Mouse (Mus musculus) thymus, postnatal 4 days (tissue): Measurements from ENCODE around the gene Dnm3.
"Not testable (repeated sequence)": the region's sequence is repeated elsewhere in the genome, so short reads cannot be mapped to it uniquely, and the experiment has no call there.

Experiments
- DNase-seq: peaks from one replicate; pipeline ENCODE4 v3.0.0; 2021

The Dnm3 gene

DNA sequence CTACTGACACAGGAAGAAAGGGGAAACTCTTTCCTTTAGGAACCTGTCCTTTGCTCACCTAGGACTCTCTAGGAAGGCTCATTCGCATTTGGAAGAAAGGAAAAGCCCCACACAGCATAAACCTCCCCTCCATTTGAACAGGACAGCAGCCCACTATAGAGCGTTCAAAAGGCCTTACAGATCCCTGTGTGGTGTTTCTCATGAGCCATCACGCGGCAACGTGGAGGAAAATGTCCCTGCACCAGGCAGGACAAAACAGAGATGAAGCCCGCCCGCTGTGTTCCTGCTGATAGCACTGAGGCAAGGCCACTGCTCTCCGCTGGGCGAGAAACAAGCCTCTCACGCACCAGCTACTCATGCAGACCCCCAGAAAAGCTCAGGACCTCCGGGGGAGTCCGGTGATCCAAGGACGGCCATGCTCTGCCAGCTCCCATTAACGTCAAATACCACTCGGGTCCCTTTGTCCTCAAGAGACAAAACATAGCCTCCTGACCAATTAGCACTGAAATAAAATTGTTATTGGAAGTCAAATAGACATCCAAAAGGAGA is 51.8 kb downstream of the Dnm3 start:
- DNase-seq, result no peak

DNA sequence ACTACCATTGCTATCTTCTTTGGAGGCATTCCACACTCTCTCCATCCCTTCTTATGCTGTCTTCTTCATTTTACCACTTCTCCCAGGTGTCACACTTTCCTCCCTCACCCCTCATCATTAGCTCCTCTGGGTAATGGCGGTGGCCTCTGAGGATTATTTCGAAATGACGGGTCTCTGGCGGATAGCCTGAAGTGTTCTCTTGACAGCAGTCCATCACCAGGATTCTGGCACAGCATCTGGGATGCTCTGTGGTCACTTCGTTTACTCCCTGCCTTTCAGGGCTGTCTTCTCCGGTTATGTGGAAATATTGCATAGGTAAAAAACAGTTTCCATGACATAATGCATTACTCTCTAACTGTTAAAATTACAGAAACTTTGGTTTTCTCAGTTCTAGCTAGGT is 55.0 kb downstream of the Dnm3 start:
- DNase-seq, result no peak

DNA sequence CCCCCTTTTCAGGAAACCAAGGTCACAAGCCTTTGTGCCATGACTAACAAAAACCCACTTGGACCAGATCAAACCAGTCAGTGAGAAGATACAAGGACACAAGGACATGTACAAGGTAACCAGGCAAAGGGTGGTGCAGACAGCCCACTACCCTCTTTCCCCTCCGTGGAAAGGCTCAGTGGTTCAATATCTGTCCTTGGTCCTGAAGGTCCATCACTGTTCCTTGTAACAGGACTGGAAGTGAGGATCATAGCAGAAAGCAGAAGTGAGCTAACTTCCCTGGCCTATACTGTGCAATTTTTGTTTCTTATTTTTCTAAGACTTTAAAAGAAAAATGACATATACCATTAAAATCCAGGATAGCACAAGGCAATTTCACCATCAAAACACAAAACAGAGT is 64.0 kb downstream of the Dnm3 start:
- DNase-seq, result no peak

GRCm38 (mm10) chr1:162412787-162413429 is 64.9 kb downstream of the Dnm3 start:
- no peak for DNase-seq

GRCm38 (mm10) chr1:162410207-162410965 is 67.4 kb downstream of the Dnm3 start:
- no peak for DNase-seq

GRCm38 (mm10) chr1:162394549-162394948 is 83.3 kb downstream of the Dnm3 start:
- no peak for DNase-seq

- DNase-seq, result no peak
These were observed 89.2 kb downstream of the Dnm3 start for GRCm38 (mm10) chr1:162388442-162389165.

DNA sequence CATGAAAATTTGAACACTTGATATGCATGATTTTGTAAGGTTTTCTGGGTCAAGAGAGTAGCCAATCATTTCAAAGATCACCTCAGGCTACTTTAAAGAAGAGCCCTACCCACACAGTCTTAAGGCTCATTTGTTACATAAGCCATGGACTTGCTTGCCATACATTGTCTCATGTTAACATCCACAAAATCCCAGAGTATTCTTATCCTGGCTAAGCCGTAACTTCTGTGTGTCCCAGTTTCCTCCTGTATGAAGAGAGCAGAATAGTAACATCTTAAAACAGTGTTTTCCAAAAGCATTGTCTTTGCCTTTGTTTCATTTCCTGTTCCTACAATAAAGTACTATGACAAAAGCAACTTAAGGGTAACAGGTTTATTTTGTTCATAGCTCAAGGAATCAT is 104.8 kb downstream of the Dnm3 start:
- DNase-seq, result not testable (repeated sequence)

DNA sequence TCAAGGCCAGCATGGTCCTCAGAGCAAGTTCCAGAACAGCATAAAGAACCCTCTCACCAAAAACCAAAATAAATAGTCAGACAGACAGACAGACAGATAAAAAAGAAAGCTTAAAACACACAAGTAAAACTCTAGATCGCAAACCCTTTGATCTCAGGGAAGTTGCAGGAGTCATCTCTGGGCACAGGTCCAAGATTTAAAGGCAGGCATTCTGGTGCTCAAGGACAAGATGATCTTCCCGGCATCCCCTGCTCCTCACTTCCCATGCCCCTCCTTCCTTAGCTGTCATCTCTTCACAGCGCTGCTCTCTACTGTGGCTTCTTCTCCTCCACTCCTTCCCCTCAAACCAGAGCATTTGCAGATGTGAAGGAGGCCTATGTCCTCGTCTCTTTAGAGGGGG is 108.1 kb downstream of the Dnm3 start:
- DNase-seq, result no peak

GRCm38 (mm10) chr1:162361978-162362377 is 115.9 kb downstream of the Dnm3 start:
- DNase-seq, result no peak

DNA sequence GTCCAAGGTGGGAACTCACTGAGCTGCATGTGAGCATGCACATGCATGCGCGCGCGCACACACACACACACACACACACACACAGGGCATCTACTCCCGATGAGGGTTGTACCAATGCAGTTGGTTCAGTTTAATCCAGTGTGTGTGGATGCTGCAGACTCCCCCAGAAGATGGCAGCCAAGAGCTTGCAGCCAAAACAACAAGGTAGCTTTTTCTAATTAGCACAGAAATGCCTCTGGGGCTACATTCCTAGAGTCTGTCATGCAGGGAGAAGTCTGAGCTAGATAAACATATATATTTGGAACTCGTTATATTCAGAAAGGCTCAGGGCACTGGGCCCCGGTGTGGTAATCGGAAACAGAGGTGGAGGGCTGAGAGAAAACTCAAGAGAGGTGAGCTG is 118.6 kb downstream of the Dnm3 start:
- DNase-seq, result peak; percentile 37

- DNase-seq, result peak; percentile 17
These were observed 119.8 kb downstream of the Dnm3 start for GRCm38 (mm10) chr1:162358036-162358435.

GRCm38 (mm10) chr1:162356481-162356880 is 121.4 kb downstream of the Dnm3 start:
- DNase-seq, result no peak

- no peak for DNase-seq
These were observed 123.1 kb downstream of the Dnm3 start for GRCm38 (mm10) chr1:162354780-162355179.

DNA sequence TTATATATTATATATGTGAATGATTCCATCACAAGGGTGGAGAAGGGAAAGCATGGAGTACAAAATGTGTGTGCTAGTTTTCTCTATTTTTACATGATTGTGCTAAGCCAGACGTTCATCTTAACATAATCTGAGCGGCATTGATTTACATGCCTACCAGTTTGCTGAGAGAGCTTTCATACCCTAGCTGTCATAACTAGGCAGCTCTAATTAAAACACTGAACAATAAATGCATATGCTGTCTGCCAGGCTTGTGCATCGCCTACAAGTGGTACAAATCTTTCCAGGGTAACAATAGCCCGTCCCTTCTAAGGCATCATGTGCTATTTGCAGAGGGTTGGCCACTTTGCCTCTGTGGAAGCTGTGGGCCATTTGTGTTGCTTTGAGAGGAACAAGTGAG is 124.0 kb downstream of the Dnm3 start:
- no peak for DNase-seq

- no peak for DNase-seq
These were observed 128.5 kb downstream of the Dnm3 start for GRCm38 (mm10) chr1:162349306-162349705.

GRCm38 (mm10) chr1:162346456-162347011 is 131.3 kb downstream of the Dnm3 start:
- DNase-seq, result no peak

GRCm38 (mm10) chr1:162337170-162337569 is 140.7 kb downstream of the Dnm3 start:
- DNase-seq, result no peak

DNA sequence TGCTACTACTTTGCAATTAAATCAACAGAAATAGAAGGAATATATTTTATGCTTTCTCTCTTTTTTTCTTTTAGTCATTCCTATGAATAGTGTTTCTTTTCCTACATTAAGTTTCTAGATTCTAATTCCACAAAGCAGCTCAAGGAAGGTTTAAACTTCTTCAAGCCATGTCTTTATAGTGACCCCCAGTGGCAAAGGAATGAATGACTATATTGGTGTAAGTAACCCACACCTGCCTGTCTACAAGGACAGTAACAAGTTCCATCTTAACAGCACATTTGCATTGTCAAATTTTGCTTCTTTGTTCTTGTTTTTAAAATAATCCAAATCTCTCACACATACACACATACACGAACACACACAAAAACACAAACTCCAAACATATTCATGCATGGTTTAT is 141.2 kb downstream of the Dnm3 start:
- no peak for DNase-seq

DNA sequence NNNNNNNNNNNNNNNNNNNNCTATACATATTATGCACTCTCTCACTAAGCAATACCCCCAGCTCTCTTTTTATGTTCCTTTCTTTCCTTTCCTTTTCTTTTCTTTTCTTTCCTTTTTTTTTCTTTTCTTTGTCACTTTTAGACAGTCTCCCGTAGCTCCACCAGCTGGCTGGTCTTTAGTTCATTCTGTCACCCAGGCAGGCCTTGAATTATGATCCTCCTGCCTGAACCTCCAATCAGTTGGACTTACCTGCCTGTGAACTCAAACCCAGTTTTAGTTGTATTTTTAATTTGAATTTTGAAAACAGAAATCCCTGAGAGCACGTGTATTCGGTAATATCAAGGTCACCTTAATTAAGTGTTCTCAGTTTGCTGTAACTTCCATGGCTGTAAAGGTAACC is 141.6 kb downstream of the Dnm3 start:
- no peak for DNase-seq

DNA sequence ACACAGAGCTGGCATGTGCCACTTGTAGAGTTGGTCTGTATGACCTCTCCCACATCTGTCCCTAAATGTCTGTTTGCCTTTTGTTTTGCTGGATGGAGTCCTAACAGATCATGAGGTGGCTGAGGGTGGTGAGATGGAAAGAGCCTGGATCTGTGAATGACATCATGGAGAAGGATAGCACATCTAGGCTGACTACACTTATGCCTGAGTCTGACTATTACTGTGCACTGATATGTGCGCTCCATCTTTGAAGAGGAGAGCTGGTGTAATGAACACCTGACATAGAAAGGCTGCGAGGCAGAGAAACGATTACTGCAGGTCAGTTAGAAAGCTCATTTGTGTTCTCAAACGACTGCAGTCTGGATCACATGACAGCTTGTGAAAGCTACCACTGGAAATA is 149.2 kb downstream of the Dnm3 start:
- no peak for DNase-seq

- DNase-seq, result no peak
These were observed 150.2 kb downstream of the Dnm3 start for GRCm38 (mm10) chr1:162327631-162328030.

DNA sequence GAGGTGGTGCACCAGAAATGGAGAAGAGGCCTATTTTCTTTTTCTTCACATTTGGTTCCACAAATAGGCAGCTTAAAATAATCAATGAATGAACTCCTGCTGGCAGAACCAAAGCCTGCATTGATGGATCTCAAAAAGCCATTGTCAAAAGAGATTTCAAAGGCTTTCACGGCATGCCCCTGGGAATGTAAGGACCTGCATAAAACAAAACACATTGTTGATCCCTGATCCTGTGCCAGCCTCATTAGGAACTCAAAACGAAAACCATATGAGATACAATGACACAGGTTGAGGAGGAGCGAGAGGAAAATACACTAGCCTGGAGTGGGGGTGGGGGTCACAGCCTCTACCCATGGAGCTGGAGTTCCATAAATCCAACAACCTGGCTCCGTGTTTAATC is 153.4 kb downstream of the Dnm3 start:
- no peak for DNase-seq
